Mouse (Mus musculus) ovary, postnatal 10 days (tissue): ENCODE measurements around the gene Ulk3.

Experiments used
- DNase-seq: peaks from one replicate; pipeline ENCODE4 v3.0.0; 2022; ENCODE audit warnings: low spot score

The Ulk3 gene

DNA sequence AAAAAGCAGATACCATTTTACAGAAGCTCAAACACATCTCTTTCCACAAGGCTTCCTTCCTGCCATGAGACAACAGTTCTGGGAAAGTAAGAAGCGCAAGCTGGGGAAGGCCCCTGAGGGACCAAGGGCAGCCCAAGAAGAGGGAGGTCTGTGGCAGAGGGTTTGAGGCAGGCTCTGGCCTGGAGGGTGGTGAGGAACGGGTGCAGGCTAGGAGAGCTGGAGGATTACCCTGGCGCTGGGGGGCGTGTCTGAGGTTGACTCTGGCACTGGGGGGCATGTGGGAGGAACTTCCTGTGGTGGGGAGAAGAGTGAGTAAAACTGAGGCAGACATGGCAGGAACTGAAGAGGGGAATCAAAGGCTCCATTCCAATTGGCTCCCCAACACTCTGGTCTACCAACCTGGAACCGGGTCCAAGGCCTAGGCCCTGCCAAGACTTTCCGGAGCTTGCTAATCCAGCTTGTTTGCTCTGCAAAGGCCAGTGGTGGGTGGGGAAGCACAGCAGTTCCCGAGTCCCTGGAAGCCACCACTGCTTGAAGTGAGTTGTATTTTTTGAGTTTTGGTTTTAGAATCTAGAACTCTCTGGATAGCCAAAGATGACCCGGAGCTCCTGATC, 28.4 kb downstream of the Ulk3 start:
- no peak for DNase-seq

DNA sequence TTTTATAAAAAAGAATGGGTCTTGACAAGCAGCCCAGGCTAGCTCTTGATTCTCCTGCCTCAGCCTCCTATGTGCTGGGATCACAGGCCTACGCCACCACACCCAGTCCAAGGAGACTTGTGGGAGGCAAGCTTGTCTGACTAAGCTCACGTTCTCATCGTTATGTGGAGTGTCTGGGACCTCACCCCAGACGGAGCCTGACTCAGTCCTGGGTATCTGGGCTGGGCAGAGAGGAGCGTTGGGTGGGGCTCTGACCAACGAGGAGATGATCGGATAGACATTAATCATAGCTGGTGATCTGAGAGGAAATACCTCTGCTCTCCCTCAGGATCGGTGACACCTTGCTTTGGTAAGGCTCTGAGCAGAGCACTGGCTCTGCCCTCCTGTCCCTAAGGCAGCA, 29.6 kb downstream of the Ulk3 start:
- no peak for DNase-seq

DNA sequence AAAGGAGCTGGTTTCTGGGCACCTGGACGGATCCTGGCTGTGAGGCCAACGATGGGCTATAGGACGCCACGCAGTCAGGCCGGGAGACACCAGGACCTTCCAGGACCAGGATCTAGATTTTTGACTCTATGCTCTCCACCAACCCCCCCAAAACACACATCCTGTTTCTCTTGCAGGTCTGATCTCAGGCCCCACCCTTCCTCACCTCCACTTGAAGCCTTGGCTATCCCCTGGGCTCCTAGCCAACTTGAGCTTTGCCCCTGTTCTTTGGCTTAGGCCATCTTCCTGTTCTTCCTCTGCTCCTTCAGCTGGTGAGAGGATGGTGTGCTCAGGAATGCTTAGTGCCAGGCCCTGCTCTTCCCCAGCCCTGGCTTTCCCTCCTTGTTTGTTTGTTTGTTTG, 31.4 kb downstream of the Ulk3 start, which contains the start of gene Lman1l:
Gene Lman1l (minus strand): TSS at position 101 of the 400 bp plus-strand sequence.
- no peak for DNase-seq

DNA sequence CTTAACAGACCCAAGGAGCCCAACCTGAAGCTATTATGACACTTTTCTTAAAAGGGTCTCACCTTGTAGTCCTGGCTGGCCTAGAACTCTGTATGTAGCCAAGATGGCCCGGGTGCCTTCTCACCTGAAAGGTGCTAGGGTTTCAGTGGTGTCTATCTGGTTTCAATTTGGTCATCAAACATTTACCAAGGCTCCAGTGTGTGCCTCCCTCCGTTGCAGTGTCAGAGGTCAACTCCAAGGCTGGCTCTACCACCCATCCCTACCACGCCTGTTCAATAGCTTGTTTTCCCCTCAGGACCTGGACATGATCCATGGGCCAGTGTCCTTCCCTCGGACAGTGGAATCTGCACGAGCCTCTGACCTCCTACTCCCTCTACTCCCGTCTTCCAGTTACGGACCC, 35.0 kb downstream of the Ulk3 start:
- no peak for DNase-seq

DNA sequence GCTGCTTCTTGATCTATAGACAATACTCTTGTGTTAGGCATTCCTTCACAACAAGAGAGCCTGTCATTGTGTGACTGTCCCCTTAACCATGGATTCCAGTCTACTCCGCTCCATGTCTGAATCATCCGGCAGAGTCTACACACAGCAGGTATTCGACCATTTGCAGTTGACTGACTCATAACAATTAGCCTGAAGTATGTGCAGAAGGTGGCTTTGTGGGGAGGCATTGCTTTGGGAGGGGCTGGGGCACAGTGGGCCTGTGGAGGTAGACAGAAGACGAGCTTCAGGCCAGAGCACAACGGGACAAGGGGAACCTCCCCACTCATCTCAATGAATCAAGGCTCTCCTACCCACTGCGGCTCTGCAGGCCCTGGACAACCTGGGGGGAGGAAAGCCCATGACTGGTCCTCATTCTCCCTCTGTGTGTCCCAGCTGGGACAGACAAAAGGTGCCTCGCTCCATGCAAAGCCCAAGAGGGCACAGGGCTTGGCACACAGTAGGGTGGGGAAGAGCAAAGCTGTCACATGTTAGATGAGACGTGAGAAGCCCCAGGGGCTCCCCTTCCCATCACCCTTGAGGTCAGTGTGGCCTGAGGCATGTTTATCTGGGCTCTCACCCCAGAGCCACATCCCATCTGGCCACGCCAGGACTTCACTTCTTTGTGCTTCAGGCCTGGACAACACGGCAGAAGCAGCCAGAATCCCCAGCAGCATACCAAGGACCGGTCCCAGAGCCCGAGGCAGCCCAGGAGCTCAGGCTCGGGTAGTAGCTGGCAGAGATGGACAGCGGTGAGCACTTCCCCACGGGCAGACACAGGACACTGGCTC, 36.6 kb downstream of the Ulk3 start:
- no peak for DNase-seq

DNA sequence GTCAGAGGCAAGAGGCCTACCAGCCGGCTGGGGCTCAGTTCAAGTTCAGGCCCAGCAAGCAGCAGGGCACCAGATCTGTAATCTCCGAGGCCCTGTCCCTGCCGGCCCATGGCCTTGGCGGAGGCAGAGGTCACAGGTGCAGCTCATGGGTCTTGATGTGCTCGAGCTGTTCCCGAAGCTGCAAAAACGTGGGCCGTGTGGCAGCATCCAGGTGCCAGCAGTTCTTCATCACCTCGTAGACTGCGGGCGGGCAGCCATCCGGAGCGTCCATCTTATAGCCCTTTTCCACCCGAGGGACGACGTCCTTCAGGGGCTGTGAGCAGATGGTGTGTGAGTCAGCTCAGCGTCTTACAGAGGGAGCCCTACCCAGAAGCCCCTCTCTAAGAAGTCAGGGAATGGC, 37.9 kb downstream of the Ulk3 start:
- no peak for DNase-seq

DNA sequence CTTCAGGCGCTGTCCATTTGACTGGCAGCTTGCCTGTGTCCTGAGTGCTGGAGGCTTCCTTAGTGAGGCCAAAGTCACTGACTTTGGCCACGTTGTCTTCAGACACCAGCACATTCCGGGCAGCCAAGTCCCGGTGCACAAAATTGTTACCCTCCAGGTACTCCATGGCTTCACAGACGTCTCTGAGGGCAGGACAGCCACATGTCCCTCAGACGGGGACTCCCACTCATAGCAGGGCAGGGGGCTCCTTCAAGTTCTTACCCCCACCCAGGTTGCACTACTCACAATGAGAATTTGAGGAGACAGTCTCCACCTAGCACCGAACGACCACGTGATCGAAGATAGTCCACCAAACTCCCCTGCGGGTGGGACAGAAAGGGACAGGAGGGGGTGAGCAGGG, 38.6 kb downstream of the Ulk3 start:
- no peak for DNase-seq

DNA sequence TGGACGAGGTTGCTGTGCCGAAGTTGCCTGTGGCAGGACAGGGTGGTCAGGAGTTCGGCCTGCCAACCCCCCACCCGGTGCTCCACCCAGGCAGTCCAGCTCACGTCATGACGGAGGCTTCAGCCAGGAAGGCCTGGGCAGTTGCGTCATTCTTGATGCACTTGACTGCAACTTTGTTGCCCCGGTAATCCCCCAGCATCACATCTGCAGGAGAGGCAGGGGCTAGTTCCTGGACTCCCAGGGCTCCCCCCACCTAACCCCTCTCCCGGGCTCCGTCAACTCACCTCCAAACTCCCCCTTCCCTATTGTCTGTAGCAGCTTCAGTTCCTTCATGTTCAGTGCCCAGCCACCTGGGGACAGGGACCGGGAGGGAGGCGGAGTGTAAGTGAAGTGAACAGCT, 39.5 kb downstream of the Ulk3 start:
- no peak for DNase-seq

DNA sequence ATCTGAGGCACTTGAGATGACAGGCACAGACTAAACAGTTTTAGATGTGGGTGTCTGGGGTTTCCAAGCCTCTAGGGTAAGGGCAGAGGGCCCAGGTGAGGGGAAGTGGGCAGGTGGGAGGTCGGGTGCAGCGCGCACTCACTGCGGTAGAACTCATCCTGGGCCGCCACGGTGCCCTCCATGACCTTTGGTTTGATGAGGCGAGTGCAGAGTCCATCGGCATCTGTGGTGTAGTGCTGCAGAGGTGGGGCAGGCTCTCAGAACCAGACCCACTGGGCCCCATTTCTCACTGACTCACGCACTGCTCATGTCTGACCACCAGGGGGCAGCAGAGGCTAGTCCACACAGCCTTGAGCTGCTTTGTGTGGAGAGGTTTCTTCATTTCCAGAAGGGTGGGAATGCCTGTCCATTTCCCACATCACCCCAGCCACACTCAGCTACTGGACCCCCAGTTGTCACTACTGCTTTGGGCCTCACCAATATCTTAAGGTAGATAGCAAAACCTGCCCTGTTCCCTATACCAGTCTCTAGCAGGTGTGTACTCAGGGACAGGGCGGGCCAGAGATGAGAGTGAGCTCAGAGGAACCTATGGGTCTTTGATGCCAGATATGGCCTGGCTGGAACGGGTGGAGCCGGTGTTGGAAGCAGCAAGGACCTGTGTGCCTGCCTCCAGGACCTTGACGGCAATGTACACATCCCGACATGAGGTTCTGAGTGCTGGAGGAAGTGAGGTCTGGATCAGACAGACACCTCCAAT, 40.0 kb downstream of the Ulk3 start:
- peak; percentile 77 for DNase-seq

DNA sequence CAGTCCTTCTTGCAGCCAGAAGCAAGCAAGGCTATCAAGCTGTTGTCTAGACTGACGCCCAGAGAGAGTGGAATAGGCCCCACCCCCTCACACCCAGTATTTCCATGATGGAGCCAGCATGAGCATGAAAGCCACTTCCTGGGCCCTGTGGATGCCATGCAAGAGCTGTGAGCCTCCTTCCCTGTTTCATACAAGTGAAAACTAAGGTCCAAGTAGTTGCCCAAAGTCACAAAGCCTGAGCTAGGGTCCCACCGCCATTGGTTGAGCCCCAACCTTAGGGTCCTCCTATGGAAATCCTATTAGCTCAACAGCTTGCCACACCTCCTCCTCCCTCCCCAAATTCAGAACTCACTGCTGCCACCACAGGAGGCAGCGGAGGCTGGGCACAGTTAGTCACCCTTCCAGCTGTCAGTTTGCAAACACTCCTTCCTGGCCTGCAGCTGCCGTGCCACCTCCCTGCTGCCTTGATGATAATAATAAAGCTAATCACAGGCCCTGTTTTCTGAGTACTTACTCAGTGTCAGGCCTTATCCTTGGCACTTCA, 44.3 kb downstream of the Ulk3 start:
- DNase-seq, result no peak

DNA sequence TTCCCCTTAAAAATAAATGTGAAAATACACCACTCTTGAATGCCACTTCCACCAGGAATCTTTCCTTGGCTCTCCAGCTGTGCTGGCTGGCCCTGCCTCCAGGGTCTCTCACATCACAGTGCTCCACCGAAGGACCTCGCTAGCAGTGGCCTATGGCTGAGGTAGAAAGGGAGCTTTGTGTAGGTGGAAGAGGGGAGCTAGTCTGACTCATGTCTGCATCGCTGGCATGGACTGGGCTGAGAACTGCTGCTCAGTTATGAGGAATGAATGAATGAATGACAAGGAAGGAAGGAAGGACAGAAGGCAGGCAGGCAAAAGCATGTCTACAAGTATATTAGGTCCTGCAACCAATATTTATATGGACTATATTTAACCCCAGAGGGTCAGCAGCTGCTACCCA, 48.0 kb downstream of the Ulk3 start:
- DNase-seq, result no peak

DNA sequence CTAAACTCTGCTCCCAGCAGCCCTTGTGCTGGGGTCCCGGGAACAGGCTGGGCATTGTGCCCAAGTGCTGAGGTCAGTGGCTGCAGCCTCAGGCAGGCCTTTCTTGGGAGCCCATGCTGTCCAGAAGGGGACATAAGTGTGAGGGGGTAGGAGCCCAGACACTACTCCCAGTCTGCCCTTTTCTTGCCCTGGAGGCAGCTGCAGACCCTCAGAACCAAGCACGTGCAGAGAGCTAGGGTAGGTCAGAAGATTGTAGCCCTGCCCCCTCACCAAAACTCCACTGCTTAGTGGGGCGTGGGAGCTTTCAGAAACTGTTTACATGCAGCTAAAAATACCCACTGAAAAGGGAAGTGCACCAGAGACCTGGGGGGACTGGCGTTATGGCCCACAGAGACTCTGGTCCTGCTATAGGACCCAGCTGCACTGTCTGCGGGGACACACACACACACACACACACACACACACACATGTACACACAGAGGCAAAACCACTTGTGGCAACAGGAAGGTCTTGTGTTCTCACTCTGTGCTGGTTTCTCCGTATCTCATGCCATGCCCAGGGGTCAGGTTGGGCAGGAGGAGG, 48.6 kb downstream of the Ulk3 start:
- DNase-seq, result no peak

DNA sequence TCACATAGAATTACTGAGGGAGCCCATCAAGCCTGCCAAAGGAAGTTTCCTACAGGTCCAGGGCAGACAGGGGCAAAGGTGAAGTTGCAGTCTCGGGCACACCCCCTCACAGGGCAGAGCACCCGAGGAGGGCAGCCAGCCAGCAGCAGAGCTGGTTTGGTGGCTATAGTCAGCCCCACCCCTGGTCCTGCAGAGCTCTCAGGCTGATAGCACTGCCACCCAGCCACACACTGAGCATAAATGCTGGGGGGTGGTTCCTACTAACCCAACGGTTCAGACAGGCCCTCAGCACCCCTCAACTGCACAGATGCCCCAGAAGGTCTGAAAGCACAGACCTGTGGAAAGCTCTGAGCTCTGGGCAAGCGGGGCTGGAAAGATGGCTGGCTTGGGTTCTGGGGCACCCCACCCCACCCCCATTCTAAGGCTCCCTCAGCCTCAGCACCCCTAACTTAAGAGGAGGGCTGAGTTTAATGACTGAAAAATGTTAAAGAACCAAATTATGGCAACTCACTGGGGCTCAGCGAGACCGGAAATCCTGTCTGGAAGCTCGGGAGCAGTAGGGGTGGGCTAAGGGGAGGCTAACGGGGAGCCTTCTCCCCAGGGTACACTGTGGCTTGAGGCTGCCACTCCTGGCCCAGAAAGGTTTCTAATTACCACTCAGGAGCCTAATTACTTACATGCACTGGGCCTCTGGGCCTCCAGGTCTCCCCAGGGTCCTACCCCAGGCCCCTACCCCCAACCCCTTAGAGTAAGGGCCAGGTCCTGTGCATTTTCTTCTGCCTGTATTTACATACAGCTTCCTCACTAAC, 49.6 kb downstream of the Ulk3 start:
- DNase-seq, result no peak

DNA sequence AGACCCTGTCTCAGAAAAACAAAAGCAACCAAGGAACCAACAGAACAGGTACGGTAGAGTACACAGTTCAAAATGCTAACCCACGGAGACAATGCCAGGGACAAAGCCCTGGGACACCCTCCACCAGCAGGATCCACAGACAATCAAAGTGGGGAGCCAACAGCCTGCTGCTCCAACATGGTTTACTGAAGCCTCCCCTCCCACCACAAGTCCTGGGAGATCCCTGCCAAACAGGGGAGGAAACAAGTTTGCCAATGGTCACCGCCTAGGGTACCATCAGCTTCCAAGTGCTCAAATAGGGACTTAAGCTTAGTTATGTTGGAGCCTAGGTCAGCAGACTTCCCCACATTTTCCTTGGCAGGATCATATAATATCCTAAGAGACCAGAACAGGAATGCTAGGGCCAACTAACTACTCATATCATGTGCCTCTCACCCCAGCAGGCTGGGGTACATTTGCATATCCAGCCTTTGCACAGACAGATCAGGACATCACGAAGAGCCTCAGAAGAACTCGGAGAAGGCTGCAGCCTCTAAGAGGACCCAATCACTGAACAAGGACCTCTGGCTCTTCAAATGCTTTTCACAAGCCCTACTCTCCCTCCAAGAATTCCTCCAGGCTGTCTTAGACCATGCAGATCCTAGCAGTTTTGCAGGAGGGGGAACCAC, 50.5 kb downstream of the Ulk3 start:
- DNase-seq, result no peak

DNA sequence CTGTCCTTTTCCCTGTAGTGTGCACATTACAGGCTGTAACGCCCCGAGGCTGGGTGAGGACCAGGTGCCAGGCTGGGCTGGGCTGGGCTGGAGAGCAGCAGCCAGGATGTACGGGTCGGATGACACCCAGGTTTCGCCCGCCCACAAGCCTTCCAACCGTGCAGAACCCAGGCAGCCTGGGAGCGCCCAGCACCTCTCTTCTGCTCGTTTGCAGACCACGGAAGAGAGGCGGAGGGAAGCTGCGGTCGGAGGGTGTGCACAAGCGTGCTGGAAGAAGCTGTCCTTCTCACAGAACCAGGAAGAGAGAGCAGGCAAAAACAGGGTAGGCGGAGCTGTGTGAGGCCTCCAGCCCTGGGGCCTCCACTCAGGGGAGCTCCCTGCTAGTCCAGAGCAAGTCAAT, 51.1 kb downstream of the Ulk3 start:
- no peak for DNase-seq

DNA sequence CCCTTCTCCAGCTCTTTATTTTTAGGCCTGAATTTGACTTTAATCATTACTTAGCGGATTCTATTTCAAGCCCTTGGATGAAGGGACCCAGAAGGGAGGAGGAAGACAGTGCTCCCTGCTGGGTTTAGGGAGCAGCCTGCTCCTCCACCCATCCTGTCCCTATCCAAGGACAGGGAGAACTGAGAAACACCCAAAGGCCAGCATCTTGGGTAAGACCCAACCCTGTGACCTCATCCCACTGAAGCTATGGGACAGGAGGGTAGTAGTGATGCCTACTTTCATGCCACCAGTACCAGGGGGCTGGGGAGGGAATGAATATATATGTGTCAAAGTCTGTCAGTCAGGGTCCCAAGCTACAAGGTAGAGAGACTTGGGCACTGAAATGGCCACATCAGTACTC, 51.8 kb downstream of the Ulk3 start:
- DNase-seq, result no peak

DNA sequence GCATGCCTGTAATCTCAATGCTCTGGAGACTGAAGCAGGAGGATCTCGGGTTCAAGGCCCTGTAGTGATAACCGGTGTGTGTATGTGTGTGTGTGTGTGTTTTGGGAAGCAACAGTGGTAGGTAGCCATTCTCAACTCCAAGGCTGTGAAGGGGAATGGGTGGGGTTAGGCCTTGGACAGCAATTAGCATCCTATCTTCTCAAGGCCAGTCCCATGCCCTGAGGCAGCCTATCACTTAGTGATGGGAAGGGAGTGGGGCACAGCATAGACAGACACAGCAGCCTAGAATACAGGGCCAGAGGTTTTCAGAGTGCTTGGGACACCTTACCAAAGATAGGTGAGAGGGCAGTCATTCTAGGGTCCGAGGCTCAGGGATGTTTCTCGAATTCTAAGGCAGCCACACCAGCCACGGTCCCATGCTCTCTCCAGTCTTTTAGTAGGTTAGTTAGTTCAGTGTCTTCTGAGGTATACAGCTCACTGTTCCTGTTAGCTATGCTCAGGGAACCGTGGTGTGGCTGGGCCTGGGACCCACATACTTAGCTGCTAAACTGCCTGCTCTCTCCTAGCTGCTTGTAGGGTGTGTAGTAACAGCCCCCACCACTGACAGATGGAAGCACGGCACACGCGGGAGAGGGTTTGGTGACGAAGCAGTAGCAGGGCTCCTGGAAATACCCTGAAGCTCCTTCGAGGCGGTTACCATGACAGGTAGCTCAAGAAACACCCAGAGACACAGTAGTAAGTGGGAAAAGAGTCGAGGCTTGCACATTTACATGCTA, 52.7 kb downstream of the Ulk3 start:
- no peak for DNase-seq

DNA sequence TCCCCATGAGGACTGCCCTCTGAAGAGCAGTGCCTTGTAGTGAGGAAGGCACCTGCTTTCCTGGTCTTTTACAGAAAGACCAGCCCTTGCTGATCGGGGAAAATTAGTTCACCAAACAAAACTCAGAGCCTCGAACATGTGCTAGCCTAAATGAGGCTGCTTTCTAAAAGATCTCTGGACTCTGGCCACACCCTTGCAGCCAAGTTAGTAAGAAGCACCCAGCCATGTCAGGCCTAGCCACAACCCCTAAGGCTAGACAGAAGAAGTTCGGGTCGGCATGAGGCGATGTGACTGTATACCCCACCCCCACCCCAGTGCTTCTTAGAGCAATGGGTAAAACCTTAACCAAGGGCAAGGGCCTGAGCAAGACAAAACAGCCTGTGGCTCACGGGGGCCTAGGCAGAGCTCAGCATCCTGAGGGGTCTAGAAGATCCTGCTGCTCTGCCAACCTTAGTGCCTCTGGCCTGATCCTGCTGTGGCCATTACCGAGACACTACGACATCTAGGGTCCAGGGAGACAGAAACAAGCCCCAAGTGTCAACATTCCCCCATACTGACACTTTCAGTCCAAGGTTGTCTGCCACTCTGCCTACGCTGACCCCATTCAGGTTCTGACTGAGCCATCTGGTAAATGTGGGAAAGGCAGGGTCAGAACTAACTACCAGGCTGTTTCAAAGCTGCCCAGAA, 54.1 kb downstream of the Ulk3 start:
- DNase-seq, result no peak

DNA sequence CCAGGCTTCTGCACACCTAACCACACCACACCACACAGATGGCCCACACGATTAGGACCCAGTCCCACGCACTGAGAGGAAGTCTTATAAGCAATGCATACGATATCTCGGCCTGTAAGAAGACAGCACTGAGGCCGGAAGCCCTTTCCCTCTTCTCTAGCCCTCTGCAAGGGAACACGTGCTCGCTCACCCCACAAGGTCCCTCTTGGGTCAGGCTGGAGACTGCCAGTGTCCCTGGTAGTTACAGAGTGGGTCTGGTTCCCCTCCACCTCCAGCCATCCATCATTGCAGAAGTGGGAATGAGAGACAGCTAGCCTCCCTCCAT, 54.6 kb downstream of the Ulk3 start:
- DNase-seq, result no peak

DNA sequence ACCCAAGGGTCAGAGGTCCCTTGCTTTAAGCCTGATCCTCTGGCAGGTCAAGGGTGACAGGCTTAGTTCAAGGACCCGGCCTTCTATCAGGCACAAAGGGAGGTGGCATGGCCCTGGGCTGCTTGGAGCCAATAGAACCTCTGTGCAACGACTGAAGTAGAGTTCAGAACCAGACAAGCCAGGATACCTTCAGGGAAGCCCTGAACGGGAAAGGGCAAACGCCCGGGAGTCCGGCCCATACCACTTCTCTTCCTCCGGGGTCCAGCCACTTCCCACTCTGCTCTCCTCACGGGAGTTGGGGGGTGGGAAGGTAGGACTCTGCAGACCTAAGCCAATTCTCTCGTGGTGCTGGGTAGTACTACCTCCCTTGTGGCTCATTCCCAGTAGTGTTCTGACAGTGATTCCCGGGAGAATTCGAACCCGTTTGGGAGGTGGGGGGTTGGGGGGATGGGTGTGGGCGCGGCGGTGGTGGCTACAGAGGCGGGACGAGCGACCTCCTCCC, 55.2 kb downstream of the Ulk3 start:
- no peak for DNase-seq
